Mouse (Mus musculus): Measurements from ENCODE around the gene Ubl4b. TPM values are rescaled to one million over a fixed set of nuclear protein-coding genes. Genes with fewer than 3 reads are reported as not detected.

The Ubl4b gene
- polyA plus RNA-seq, 1 experiment from 2014 or later, result 0.15 TPM

DNA sequence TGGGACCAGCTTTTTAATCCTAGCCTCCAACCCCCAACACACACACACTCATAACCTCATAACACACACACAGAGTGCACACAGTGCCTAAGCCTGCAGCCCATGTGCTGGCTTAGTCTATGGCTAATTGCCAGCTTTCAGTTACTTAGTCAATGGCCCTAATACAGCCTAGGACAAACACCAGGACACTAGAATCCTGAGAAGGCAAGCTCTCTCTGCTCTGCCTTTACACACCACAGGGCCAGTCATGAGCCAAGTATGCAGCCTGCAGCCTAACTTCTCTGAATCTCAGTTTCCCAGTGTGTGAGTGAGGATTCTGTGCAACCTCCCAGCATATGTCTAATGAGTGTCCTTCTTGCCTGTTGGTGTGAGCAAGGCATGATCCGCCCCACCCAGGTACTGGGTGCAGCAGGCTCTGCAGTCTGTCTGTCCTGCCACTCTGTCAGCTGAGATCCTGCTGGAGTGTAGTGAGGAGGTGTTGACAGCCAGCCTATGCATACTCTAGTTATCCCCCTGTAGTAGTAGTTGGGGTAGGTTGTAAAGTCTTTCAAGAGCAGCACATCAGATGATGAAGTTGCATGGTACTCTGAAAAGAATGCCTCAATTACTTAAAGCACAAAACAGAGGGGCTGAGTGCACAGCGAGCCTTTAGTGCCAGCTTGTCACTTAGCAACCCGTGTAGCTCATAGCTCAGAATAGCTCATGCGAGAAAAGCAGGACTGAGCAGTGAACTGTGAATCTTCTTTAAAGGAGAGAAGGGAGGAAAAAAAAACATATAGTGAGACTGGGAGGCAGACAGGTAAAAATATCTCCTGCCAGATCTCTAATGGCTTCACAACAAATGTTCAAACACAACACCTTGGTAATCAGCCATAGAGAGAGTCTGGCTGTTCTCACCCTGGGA, 49.2 kb downstream of the Ubl4b start:
- no peak overlapping the region for H3K4me3 ChIP-seq
- H3K4me1 ChIP-seq, result peaks cover 20% of the 10 kb centered on the region
- 0 out of 2 replicates have a peak, but pooled peaks cover 3% of the 10 kb centered on the region for H3K27me3 ChIP-seq (ENCODE audit: insufficient read depth, poor library complexity, severe bottlenecking)
- H3K27ac ChIP-seq, result peak overlapping the region; percentile 64
- H3K36me3 ChIP-seq, result no peaks in the 10 kb centered on the region
- H3K9me3 ChIP-seq, result peaks cover 6% of the 10 kb centered on the region; the same call in 1 of the 2 replicates
- DNase-seq (ENCODE audit: low spot score), result no peak
- whole genome bisulfite sequencing, result 37% methylated on average over 4 of the region's 4 CpGs

DNA sequence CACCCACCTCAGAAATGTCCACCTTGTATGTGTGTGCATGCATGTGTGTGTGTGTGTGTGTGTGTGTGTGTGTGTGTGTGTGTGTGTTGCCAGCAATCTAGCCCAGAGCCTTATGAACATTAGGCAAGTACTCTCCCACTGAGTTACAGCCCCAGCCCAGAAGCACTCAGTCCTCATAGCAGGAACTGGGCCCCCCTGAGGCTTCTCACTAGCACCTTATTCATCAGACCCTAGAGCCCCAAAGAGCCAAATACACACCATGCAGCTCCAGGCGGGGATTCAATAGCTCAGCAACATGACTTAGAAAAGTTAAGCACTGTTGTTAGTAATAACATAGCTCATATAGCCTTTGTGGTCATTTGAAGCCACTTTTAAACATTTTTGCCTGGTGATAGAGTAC, 50.3 kb downstream of the Ubl4b start:
- Histone ChIP-seq H3K36me3 (peaks cover 11% of the 10 kb centered on the region), H3K4me3 (no peak overlapping the region), H3K27me3 (ENCODE audit: insufficient read depth, poor library complexity, severe bottlenecking) (0 out of 2 replicates have a peak, but pooled peaks cover 3% of the 10 kb centered on the region), H3K4me1 (peaks cover 20% of the 10 kb centered on the region), H3K9me3 (peaks cover 18% of the 10 kb centered on the region), H3K27ac (no peak overlapping the region)
- DNase-seq (ENCODE audit: low spot score), result no peak
- WGBS, result 59% methylated on average over 1 of the region's 1 CpGs

GRCm38 (mm10) chr3:107503716-107504115, 51.2 kb downstream of the Ubl4b start:
- H3K4me3 ChIP-seq, result no peak overlapping the region
- H3K36me3 ChIP-seq, result peaks cover 20% of the 10 kb centered on the region
- peaks cover 20% of the 10 kb centered on the region for H3K4me1 ChIP-seq
- no peak for DNase-seq (ENCODE audit: low spot score)
- peaks cover 25% of the 10 kb centered on the region for H3K9me3 ChIP-seq
- H3K27ac ChIP-seq, result no peak overlapping the region
- H3K27me3 ChIP-seq (ENCODE audit: insufficient read depth, poor library complexity, severe bottlenecking), result 0 out of 2 replicates have a peak, but pooled peaks cover 3% of the 10 kb centered on the region
- 68% methylated on average over 2 of the region's 2 CpGs for WGBS

Other genes starting within 250 kb of the Ubl4b start
- 11.8 and 13.3 TPM in 2 replicates for gene Rbm15, start 221.4 kb downstream of the Ubl4b start, polyA plus RNA-seq (2016; fragmentation: Nextera tagmentation; extraction: Ambion mirVana)
- gene Kcnc4, start 95.5 kb downstream of the Ubl4b start, polyA plus RNA-seq (2016; fragmentation: Nextera tagmentation; extraction: Ambion mirVana), result 0.09 and 0.18 TPM in 2 replicates
- gene Slc6a17, start 37.1 kb downstream of the Ubl4b start, polyA plus RNA-seq (2016; fragmentation: Nextera tagmentation; extraction: Ambion mirVana), result 3.0 and 3.8 TPM in 2 replicates
- 2.3 and 13.0 TPM in 2 replicates for gene Alx3, start 40.0 kb upstream of the Ubl4b start, polyA plus RNA-seq (2016; fragmentation: Nextera tagmentation; extraction: Ambion mirVana)
- gene Gm10961, start 76.2 kb upstream of the Ubl4b start, polyA plus RNA-seq (2016; fragmentation: Nextera tagmentation; extraction: Ambion mirVana), result not detected in 2 replicates
- gene Strip1, start 76.6 kb upstream of the Ubl4b start, polyA plus RNA-seq (2016; fragmentation: Nextera tagmentation; extraction: Ambion mirVana), result 45.1 and 50.1 TPM in 2 replicates
- 62.2 and 71.8 TPM in 2 replicates for gene Ahcyl1, start 141.5 kb upstream of the Ubl4b start, polyA plus RNA-seq (2016; fragmentation: Nextera tagmentation; extraction: Ambion mirVana)
- 10.4 and 11.3 TPM in 2 replicates for gene Csf1, start 205.4 kb upstream of the Ubl4b start, polyA plus RNA-seq (2016; fragmentation: Nextera tagmentation; extraction: Ambion mirVana)